Mouse (Mus musculus): ENCODE results near the gene Dnaja2. TPM values are rescaled to one million over a fixed set of nuclear protein-coding genes. Genes with fewer than 3 reads are reported as not detected.

Dnaja2 gene
- total RNA-seq, 2 experiments from 2014 or later = 168 to 184 TPM

DNA sequence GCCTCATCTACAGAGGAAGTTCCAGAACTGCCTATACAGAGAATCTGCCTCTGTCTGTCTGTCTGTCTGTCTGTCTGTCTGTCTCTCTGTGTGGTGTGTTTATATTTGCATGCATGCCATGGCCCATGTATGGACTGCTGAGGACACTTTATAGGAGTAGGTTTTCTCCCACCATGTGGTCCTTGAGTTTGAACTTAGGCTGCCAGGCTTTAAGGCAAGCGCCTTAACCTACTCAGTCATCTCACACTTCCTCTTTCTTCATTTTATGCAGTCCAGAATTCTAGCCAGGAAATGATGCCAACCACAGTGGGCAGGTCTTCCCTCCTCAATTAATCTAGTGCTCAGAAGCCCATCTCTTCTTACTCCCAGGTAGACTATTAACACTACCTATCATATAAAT lies 4.1 kb upstream of the Dnaja2 start:
- DNase-seq (ENCODE audit: extremely low spot score in 1 of 2, low spot score in 2 of 2) = no peak
- intact Hi-C loops (cut with DNase I) = loop anchor here (10.0 kb wide), 1 partner anchor 106 kb away; no protein-coding TSS in a partner anchor

DNA sequence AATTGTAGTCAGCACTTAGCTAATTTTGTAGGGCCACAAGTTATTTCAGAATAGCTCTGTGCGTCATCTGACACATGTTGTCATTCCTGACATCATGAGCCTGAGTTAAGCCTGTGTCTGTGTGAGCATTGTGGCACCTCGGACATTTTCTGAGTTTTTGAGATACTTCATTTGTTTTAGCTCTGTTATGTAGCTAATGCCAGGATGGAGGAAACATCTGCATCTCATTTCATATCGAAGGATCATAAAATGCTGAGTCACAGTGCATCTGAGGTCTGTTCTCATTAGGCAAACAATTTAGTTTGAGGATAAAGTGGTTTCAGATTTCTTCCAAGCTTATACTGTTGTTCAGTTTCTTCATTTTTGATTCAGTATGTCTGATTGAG lies 2.5 kb upstream of the Dnaja2 start:
- intact Hi-C loops (cut with DNase I) = loop anchor here (10.0 kb wide), 1 partner anchor 107 kb away; no protein-coding TSS in a partner anchor
- no peak for DNase-seq (ENCODE audit: extremely low spot score in 1 of 2, low spot score in 2 of 2)

DNA sequence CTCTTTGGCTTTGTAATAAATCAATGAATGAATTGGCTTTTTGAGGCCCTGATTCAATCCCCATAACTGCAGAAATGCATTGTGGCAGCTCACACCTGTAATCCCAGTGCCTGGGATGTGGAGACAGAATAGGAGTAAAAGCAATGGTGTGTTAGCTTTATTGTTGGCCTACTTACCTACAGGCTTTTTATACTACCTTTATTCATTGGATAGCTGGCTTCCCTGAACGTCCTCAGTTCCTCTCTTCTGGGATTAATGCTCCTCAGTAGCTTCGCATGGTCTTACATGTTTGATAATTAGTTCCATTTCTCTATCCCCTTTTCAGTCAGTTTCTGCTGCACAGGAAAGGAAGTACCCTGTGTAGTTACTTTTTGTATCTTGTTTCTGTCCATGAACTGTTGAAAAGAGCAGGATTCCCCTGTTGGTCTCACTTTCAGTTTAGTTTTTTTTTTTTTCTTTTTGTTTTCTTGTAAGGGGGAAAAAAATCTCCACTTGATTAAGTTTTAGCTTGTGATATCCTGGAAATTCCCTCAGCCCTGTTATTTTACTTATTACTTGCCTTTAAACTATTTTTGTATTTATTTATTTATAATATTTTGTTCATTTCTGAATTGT lies 1.9 kb upstream of the Dnaja2 start:
- no peak for DNase-seq (ENCODE audit: extremely low spot score in 1 of 2, low spot score in 2 of 2)
- intact Hi-C loops (cut with DNase I) = loop anchor here (10.0 kb wide), 1 partner anchor 108 kb away; no protein-coding TSS in a partner anchor

DNA sequence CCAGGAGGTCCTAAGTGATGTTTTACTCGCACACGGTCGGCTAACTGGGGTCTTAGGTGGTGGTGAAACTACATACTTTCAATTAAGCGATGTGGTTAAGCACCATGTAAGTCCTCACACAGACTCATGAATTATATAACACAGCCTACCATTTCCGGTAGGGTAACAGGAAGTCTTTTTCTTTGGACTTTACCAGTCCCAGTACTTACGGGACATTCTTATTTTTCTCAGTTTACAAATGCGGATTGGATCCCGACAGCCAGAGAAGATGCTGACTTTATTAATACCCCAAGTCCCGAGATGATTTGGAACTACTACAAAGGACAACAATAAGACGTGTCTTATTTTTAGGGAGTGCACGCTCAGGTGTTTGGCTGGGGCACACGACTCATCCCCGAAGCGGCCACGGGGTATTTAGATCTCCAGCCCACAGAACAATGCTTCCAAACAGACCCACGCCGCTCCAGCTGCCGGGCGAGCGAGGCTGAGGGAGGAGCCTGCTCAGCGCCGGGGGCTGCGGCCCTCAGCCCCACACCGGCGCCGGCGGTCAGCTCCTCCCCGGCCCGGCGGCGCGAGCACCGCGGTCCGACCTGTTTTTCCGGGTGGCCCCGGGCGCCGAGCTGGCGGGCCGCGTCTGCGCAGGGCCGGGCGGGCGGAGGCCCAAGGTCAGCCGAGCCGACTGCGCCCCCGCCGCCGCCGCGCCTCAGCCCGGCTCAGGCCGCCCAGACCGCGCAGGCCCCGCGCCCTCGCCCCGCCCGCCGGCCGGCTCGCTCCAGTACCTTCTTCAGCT lies 558 bp downstream of the Dnaja2 start:
- intact Hi-C loops (cut with DNase I) = loop anchor here (10.0 kb wide), 1 partner anchor 110 kb away; no protein-coding TSS in a partner anchor
- DNase-seq (ENCODE audit: extremely low spot score in 1 of 2, low spot score in 2 of 2) = peak in 1 of 2 experiments; percentile 19

DNA sequence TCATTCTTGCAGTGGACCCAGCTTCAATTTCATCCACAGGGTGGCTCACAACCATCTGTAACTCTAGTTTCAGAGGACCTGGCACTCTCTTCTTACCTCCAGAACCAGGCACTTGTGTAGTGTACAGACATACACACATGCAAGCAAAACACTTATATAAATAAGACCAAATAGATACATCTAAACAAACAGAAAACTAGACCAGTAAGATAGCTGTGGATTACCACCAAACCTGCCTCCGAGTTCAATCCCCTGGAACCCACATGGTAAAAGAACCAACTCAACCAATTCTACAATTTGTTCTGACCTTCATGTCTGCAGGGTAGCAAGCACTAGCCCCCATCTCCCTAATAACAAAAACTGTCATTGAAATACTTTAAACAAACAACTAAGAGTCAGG lies 3.2 kb downstream of the Dnaja2 start:
- DNase-seq (ENCODE audit: extremely low spot score in 1 of 2, low spot score in 2 of 2) = no peak
- intact Hi-C loops (cut with DNase I) = loop anchor here (10.0 kb wide), 1 partner anchor 113 kb away; no protein-coding TSS in a partner anchor

DNA sequence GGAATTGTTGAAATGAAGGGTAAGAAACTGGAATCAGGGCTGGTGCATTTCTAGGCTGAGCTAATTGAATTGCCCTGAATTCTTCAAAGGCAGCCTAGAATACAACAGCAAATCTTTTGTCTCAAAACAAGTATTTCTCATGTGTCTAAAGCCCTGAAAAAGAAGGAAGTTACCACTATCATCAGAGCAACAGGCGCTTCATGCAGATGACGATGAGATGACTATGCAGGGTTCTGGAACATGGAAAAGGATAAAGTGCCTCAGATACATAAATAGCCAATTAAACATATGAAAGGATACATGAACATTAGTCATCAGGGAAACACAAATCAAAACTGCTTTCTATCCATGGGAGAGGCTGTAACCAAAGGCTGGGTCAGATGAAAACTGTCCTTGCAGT lies 18.8 kb downstream of the Dnaja2 start:
- DNase-seq (ENCODE audit: extremely low spot score in 1 of 2, low spot score in 2 of 2) = no peak
- intact Hi-C loops (cut with DNase I) = no loop called here

DNA sequence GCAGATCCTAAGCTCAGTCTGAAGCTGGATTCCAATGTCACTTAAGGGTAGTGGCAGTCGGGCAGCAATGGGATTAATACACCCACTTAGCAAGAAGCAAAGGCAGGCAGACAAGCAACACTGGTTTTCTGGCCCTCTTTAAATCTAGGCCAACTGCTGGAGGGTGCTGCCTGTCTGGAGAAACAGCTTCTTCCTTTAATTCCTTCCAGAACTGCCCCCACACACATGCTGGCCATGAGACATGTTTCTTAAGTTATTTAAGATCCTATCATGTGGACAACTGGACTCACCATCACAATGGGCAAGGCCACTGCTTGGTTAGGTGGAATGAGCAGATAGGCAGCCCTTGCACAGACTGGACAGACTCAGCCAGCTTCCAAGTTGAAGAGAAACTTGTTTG lies 21.0 kb downstream of the Dnaja2 start:
- no peak for DNase-seq (ENCODE audit: extremely low spot score in 1 of 2, low spot score in 2 of 2)
- intact Hi-C loops (cut with DNase I) = no loop called here

DNA sequence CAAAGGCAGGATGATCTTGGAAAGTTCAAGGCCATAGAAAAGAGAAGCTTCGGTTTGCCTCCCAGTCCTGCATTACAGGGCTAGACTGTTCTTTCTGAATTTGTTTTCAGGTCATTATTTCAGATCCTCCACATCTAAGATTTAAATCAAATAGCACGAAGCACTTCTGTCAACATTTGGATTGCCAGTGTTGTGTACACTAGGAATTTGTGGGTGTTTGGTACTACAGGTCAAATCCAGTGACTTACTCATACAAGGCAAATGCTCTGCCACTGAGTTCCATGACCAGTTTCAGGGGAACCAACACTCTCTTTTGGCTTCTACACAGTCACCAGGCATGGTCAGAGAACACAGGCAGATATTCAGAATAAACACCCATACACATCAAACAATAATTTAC lies 21.7 kb downstream of the Dnaja2 start:
- intact Hi-C loops (cut with DNase I) = no loop called here
- no peak for DNase-seq (ENCODE audit: extremely low spot score in 1 of 2, low spot score in 2 of 2)

DNA sequence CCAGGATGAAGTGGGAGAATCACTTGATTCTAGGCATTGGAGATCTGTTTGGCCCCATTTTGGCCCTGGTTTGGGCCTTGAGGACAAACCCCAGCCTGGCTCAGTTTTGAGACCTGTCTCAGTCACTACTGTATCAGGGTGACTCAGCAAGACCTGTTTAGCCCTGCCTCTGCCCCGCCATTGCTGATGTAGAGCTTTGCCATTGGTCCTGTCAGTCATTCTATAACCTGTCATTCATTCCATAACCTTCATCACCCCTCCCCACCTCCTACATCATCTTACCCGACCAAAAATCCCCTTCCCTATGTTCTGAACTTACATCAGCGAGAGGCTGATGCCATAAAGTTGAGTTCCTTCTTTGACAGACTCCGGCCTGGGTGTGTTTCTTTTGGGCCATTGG lies 22.3 kb downstream of the Dnaja2 start:
- no peak for DNase-seq (ENCODE audit: extremely low spot score in 1 of 2, low spot score in 2 of 2)
- intact Hi-C loops (cut with DNase I) = no loop called here

DNA sequence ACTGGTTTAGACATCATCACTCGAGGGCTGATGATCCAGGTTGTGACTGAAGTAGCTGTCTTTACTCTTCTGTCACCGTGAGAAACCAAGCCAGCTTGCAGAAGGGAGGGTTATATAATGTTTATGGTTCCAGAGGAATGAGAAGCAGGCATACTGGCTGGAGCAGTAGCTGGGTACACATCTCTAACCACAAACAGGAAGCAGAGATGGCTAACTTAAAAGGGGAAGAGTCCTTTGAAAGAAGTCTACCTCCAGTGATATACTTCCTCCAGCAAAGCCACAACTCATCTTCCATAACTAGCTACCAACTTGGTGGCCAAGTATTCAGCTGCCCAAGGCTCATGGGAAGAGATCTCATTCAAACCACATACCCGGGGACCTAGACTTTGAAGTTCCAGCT lies 23.7 kb downstream of the Dnaja2 start:
- intact Hi-C loops (cut with DNase I) = no loop called here
- no peak for DNase-seq (ENCODE audit: extremely low spot score in 1 of 2, low spot score in 2 of 2)

DNA sequence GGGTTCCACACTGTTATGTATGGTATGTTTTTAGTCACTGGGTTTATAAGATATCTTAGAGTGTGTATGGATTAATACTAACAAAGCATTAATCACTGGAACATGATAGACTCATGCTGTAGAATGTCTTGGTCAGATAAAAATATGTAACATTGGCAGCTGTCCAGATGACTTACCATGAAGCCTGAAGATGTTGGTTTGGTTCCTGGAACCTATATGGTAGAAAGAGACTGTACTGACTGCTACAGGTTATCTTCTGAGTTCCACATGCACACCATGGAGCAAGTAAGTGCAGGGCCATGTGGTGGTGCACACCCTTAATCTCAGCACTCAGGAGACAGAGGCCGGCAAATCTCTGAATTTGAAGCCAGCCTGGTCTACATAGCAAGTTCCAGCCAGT lies 24.4 kb downstream of the Dnaja2 start:
- no peak for DNase-seq (ENCODE audit: extremely low spot score in 1 of 2, low spot score in 2 of 2)
- intact Hi-C loops (cut with DNase I) = no loop called here

DNA sequence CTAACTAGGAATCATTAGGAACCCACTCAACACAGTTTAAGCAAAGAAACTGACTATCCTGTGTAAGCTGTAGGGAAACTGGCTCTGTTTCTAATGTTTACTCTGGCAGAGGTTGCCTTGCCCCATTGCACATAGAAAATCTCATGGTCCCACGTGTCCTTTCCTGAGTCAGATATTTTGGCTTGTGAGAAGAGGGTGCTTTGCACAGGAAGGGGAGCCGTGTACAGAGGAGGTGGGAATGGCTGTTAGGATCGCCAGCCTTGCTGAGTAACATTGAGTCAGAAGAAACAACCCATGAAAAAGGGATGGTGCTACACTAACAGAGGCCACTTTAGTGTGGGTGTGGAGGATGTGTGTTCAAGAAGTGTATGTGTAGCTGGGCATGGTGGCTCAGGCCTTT lies 26.2 kb downstream of the Dnaja2 start:
- no peak for DNase-seq (ENCODE audit: extremely low spot score in 1 of 2, low spot score in 2 of 2)
- intact Hi-C loops (cut with DNase I) = no loop called here

DNA sequence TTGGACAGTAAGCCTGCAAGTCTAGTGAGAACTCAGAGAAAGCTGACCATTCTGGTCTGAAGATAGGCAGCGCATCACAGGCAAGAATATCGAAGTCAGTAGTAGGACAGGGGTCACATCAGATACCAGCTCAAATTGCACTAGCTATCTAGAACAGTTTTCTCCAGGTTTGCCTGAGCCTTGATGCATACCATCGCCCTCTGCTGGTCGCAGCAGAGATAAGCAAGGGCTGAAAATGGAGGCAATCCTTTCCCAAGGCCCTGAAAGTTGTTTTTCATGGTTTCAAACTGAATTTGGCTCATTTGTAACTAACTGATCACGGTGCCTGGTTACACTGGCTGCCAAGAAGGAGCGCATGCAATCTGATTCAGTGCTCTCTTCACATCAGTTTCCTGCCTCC lies 29.0 kb downstream of the Dnaja2 start:
- DNase-seq (ENCODE audit: extremely low spot score in 1 of 2, low spot score in 2 of 2) = peak; percentile 63
- intact Hi-C loops (cut with DNase I) = loop anchor here (2.0 kb wide), 1 partner anchor 69 kb away; no protein-coding TSS in a partner anchor

DNA sequence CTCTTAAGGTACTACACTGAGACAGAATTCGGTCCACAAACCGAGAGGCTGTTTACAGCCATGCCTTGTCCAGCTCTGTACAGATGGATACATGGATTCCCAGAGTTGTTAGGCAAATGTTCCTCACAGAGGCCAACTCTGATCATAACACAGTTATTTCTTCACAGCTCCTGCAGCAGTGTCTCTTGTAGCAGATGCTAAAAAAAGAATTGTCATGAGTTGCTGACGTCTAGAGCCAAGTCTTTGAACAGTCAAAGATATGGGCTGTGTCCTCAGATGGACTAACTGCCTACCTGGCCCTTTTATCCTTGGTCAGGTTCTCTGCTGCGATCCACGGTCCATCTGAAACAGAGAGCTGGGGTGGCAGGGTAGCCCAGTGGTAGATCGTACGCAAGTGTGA lies 31.1 kb downstream of the Dnaja2 start:
- DNase-seq (ENCODE audit: extremely low spot score in 1 of 2, low spot score in 2 of 2) = no peak
- intact Hi-C loops (cut with DNase I) = no loop called here

DNA sequence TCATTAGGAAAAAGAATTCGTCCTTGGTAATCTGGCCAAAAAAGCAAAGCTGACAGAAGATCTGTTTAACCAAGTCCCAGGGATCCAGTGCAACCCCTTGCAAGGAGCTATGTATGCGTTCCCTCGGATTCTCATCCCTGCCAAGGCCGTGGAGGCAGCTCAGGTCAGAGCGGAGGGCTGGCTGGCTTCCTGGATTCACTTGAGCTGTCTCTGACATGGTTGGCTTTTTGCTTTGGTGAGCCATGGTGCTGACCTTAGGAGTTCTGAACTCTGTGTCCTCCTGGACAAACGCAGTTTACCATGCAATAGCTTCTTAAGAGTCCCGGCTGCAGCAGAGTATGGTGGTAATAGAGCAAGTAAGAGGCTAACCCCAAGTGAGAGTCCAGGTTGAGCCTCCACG lies 33.8 kb downstream of the Dnaja2 start:
- intact Hi-C loops (cut with DNase I) = no loop called here
- no peak for DNase-seq (ENCODE audit: extremely low spot score in 1 of 2, low spot score in 2 of 2)

DNA sequence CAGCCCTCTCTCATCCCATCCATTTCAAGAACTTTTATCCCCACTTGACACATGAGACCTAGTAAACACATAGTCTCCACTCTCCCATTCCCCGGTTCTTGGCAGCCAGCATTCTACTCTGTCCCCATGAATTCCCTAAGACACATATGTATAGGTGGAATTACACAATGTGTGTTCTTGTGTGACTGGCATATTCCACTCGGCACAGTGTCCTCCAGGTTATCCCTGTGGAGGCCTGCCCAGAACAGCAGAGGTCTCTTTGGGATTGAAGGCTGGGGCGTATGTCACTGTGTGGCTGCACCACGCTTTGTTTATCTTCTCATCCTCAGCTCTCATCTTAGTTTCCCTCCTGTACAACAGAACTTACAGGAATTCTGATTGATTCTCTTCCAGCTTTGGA lies 34.6 kb downstream of the Dnaja2 start:
- intact Hi-C loops (cut with DNase I) = no loop called here
- DNase-seq (ENCODE audit: extremely low spot score in 1 of 2, low spot score in 2 of 2) = no peak

DNA sequence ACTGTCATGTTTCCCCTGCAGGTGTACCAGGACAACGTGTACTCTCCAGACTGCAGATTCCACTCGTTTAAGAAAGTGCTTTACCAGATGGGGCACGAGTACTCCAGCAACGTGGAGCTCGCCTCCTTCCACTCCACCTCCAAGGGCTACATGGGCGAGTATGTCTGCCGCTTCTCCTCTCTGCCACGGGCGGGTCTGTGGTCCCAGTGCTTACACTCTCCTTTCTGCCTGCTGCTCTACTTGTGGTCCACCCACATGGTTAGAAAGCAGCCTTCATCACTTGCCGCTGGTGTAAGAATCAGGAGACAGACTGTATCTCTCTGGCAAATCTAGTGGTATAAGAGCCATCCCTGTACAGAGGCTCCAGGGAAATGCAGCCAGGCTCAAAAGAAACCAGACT lies 37.2 kb downstream of the Dnaja2 start:
- no peak for DNase-seq (ENCODE audit: extremely low spot score in 1 of 2, low spot score in 2 of 2)
- intact Hi-C loops (cut with DNase I) = no loop called here

DNA sequence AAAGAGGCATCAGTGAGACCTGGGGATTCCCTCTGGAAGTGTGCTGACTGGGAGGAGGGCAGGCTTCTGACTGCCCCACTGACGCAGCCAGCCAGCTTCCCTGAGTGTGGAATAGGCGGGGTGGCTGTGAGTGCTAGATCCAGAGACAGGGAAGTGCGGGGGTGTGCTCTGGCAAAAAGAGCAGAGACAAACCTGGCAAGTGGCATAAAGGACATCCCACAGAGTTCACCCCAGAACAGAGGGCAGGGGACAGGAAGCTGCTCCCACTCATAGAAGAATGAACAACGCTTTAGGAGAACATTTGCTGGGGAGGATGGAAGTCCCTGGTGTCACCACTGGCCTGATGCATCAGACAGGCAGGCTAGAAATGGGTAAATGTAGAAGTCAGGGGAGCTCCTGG lies 37.8 kb downstream of the Dnaja2 start:
- DNase-seq (ENCODE audit: extremely low spot score in 1 of 2, low spot score in 2 of 2) = no peak
- intact Hi-C loops (cut with DNase I) = no loop called here

DNA sequence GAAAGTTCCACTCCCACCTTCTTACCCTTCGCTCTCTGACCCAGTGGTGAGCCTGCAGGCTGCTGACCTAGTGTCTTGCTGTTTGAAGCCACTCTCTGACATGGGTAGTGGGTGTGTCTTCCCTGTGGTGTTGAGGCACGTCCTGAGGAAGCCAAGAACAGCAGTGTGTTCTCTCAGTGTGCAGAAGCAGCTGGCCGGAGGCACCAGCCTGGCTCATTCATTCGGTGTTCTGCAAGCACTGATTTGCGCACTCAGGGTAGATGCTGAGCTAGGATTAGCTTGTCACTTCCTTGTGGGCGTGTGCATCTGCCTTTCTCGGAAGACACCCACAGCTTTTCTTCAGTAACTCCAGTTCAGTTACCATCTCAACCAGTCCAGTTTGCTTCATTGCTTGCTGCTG lies 39.8 kb downstream of the Dnaja2 start:
- peak; percentile 64 to 69 for DNase-seq (ENCODE audit: extremely low spot score in 1 of 2, low spot score in 2 of 2)
- intact Hi-C loops (cut with DNase I) = no loop called here

DNA sequence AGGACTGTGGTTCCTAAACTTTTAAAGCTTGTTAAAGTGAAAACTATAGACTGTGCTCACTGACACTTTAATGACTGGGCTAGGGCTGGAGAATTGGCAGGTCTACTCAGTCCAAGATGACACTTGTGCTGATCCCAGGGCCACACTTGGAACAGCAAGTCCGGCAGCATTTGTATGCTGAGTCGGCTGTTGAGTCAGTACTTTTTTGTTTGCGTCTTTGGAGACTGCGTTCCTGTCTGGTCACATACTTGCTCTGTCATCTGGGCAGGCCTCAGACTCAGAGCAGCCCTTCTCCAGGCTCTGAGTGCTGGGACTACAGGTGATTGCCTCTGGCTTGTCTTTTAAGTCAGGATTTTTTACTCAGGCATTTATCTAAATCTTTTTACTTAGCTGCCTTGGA lies 41.9 kb downstream of the Dnaja2 start:
- intact Hi-C loops (cut with DNase I) = no loop called here
- DNase-seq (ENCODE audit: extremely low spot score in 1 of 2, low spot score in 2 of 2) = no peak
